Mouse (Mus musculus) sigmoid colon, adult 10 weeks (tissue): Measurements from ENCODE around the gene Pla2g4e. TPM values are rescaled to one million over a fixed set of nuclear protein-coding genes. Genes with fewer than 3 reads are reported as not detected.

Experiments used
- polyA plus RNA-seq: library from polyadenylated mRNA; stranded (reverse); fragments of 350-450 nt; fragmentation: Illumina TruSeq; extraction: RNeasy Lipid Tissue Mini Kit (QIAGEN cat#74804); gene quantifications from one replicate; pipeline ENCODE4 v1.2.3, GENCODE M21; 2014; ENCODE audit warnings: low read depth, low replicate concordance

The Pla2g4e gene
- polyA plus RNA-seq, result not detected

GRCm38 (mm10) chr2:120244679-120245420 is at the start of gene Pla2g4e:
TSS of gene Pla2g4e (minus strand) at chr2:120245335.

GRCm38 (mm10) chr2:120288995-120289394 is 43.9 kb upstream of the Pla2g4e start, which contains the start of gene Pla2g4d:
TSS of gene Pla2g4d (minus strand) at chr2:120289197.

GRCm38 (mm10) chr2:120154361-120154894 is 90.7 kb downstream of the Pla2g4e start, which contains the start of gene Ehd4:
TSS of gene Ehd4 (minus strand) at chr2:120154606.

Other genes with a start within 250 kb of the Pla2g4e start
- 0.76 TPM for gene Jmjd7, start 217.9 kb downstream of the Pla2g4e start, polyA plus RNA-seq
- gene Gm28042, start 217.8 kb downstream of the Pla2g4e start, polyA plus RNA-seq, result 0.09 TPM
- gene Pla2g4b, start 211.9 kb downstream of the Pla2g4e start, polyA plus RNA-seq, result 0.57 TPM
- gene Ehd4, start 90.7 kb downstream of the Pla2g4e start, polyA plus RNA-seq, result 35.4 TPM
- 0.09 TPM for gene Pla2g4d, start 43.9 kb upstream of the Pla2g4e start, polyA plus RNA-seq
- 3.4 TPM for gene Pla2g4f, start 68.8 kb upstream of the Pla2g4e start, polyA plus RNA-seq
- 37.1 TPM for gene Vps39, start 107.8 kb upstream of the Pla2g4e start, polyA plus RNA-seq
- gene Ganc, start 158.6 kb upstream of the Pla2g4e start, polyA plus RNA-seq, result 33.4 TPM
- 188 TPM for gene Tmem87a, start 158.8 kb upstream of the Pla2g4e start, polyA plus RNA-seq
- 0.50 TPM for gene Capn3, start 210.7 kb upstream of the Pla2g4e start, polyA plus RNA-seq